Mouse (Mus musculus) C2C12 (cell line): ENCODE results near the gene Wwc2.

ENCODE experiments used
- CEBPB ChIP-seq: IDR thresholded peaks from one replicate; pipeline ENCODE4 v1.6.1; 2011; ENCODE audit warnings: low read depth, mild to moderate bottlenecking, control low read depth, moderate library complexity
- CTCF ChIP-seq: IDR thresholded peaks from one replicate; pipeline ENCODE4 v1.5.1; 2011; ENCODE audit not compliant: control insufficient read depth, insufficient read depth, insufficient read length
- FOSL1 ChIP-seq: IDR thresholded peaks from one replicate; pipeline ENCODE4 v1.8.0; 2011; ENCODE audit warnings: mild to moderate bottlenecking, low read length; ENCODE audit not compliant: poor library complexity, insufficient read depth, severe bottlenecking
- MAX ChIP-seq: IDR thresholded peaks from one replicate; pipeline ENCODE4 v1.6.1; 2011; ENCODE audit warnings: mild to moderate bottlenecking, control low read depth
- MYOD1 ChIP-seq: IDR thresholded peaks from one replicate; pipeline ENCODE4 v1.6.1; 2011; ENCODE audit warnings: low read depth; ENCODE audit not compliant: control insufficient read depth, insufficient read length
- MYOG ChIP-seq: IDR thresholded peaks from one replicate; pipeline ENCODE4 v1.6.1; 2011; ENCODE audit not compliant: control insufficient read depth, insufficient read length; ENCODE audit errors: extremely low read depth
- USF1 ChIP-seq: IDR thresholded peaks from one replicate; pipeline ENCODE4 v1.6.1; 2011; ENCODE audit warnings: low read depth, mild to moderate bottlenecking, control low read depth, moderate library complexity

GRCm38 (mm10) chr8:47888841-47889570 lies 101.7 kb downstream of the Wwc2 start:
- TF ChIP-seq CTCF (no peak), USF1 (no peak), MAX (no peak), MYOD1 (no peak), CEBPB (no peak), MYOG (no peak), FOSL1 (no peak)
